In genomic region chr5:115279226-115280049, GRCm38 (mm10) we compare ENCODE assay signal across 8 mouse cellular contexts. TPM values are rescaled to one million over a fixed set of nuclear protein-coding genes. Genes with fewer than 3 reads are reported as not detected.
A peak's percentile ranks its signal among the peaks of the same experiment; 100 is the strongest.
DNase-seq lines count a peak whose midpoint lies in the region; ATAC-seq lines count a peak whose summit lies in the region.

TSS of gene Coq5 (plus strand) at chr5:115279666.

- DNase-seq in adrenal gland, adult 2 months, result peak; percentile 92
- DNase-seq in embryo, embryonic 9.5 days (ENCODE audit: extremely low spot score), result peak; percentile 85
- peak; percentile 81 to 86 for DNase-seq in gastrocnemius, postnatal 4 days (ENCODE audit: low spot score in 2 of 2)
- DNase-seq in left cerebral cortex, postnatal 25 days (ENCODE audit: low spot score in 2 of 2), result peak; percentile 89 to 90
- peak; percentile 71 for DNase-seq in mesoderm, embryonic 11.5 days (ENCODE audit: low read depth, low spot score)
- DNase-seq in right cerebral cortex, postnatal 4 days, result peak; percentile 87
- peak; percentile 79 for DNase-seq in yolk sac, embryonic 10.5 days (ENCODE audit: low spot score)

- 0 out of 2 replicates have a peak, but pooled peaks cover 3% of the 10 kb centered on the region for H3K9me3 ChIP-seq in intestine, embryonic 16.5 days (ENCODE audit: control insufficient read depth, low read length)

- peak; percentile 80 for ATAC-seq in intestine, embryonic 16.5 days

- 4% methylated on average over 45 of the region's 45 CpGs for WGBS in intestine, embryonic 16.5 days

- H3K36me3 ChIP-seq in intestine, embryonic 16.5 days (ENCODE audit: control insufficient read depth, insufficient read depth, low read length), result no peaks in the 10 kb centered on the region

- H3K9ac ChIP-seq in intestine, embryonic 16.5 days (ENCODE audit: low read depth, low read length), result peak within 1 kb of the TSS; percentile 86

- H3K27me3 ChIP-seq in intestine, embryonic 16.5 days (replicated peaks; ENCODE audit: control insufficient read depth, insufficient read depth, low read length), result no peaks in the 10 kb centered on the region

- peaks cover 7% of the 10 kb centered on the region; the same call in 1 of the 2 replicates for H3K4me1 ChIP-seq in intestine, embryonic 16.5 days (ENCODE audit: control insufficient read depth, insufficient read depth, low read length)

- peak within 1 kb of the TSS; percentile 94 for H3K4me3 ChIP-seq in intestine, embryonic 16.5 days (ENCODE audit: low read length)

- intact Hi-C loops in left cerebral cortex, postnatal 25 days (cut with DNase I), result loop anchor here (1.0 kb wide), 1 partner anchor 40 kb away; no protein-coding TSS in a partner anchor

- peak within 1 kb of the TSS; percentile 69 for H3K27ac ChIP-seq in intestine, embryonic 16.5 days (ENCODE audit: low read length)

- peak within 1 kb of the TSS; percentile 90 for H3K4me2 ChIP-seq in intestine, embryonic 16.5 days (ENCODE audit: low read depth, low read length)

RNA-seq across cellular contexts. Expression of gene Coq5, which starts in this region (rescaled TPM):
- total RNA-seq in adrenal gland, adult 2 months (2021), result 10 to 100 TPM; 52.5 to 68.0 TPM
- polyA plus RNA-seq in adrenal gland, adult 2 months (2012; rRNA removed), result 14.6 and 15.7 TPM in 2 replicates
- total RNA-seq in gastrocnemius, postnatal 4 days (2021), result 10 to 100 TPM; 57.8 to 64.2 TPM
- polyA plus RNA-seq in intestine, embryonic 16.5 days (2015; fragmentation: Nextera tagmentation; extraction: Ambion mirVana), result 64.2 and 72.9 TPM in 2 replicates
- total RNA-seq in left cerebral cortex, postnatal 25 days (2021), result 10 to 100 TPM; 39.3 to 39.7 TPM

Comparison
In these comparisons a context has a peak if more than half of its experiments do, and no peak if none do; other contexts are left out.
1. Peak in every context shown above with its lines: DNase-seq, ATAC-seq, H3K4me3 ChIP-seq and H3K27ac ChIP-seq.